In genomic region chr13:113842411-113843309, GRCm38 (mm10) we compare ENCODE assay signal across 24 mouse cellular contexts. TPM values are rescaled to one million over a fixed set of nuclear protein-coding genes. Genes with fewer than 3 reads are reported as not detected.
DNase-seq lines count a peak whose midpoint lies in the region; ATAC-seq lines count a peak whose summit lies in the region.
"Had no signal": no experiment of that assay in that cellular context is flagged by ENCODE, and none has a peak within 500 bp of the region (broad histone marks: within the 10 kb centered on the region; RNA-seq: fewer than 3 reads in every experiment).

No protein-coding gene starts in this region.

- H3K27me3 ChIP-seq in liver, embryonic 11.5 days (replicated peaks; ENCODE audit: control insufficient read depth, insufficient read depth, low read length): no peaks in the 10 kb centered on the region
- no peaks in the 10 kb centered on the region for H3K27me3 ChIP-seq in liver, embryonic 13.5 days
- H3K27me3 ChIP-seq: embryonic facial prominence, embryonic 15.5 days; forebrain, embryonic 12.5 days had no signal

- no peak for DNase-seq in liver, embryonic 11.5 days (ENCODE audit: low spot score)
- no peak for DNase-seq in liver
- DNase-seq in liver, embryonic 13.5 days: no peak
- DNase-seq in left cerebral cortex, postnatal 10 days (ENCODE audit: extremely low spot score in 1 of 2, low spot score in 2 of 2): no peak
- DNase-seq in lung, adult 18-20 months: no peak
- no peak for DNase-seq in cerebellum, adult 9-11 months
- DNase-seq: adrenal gland, postnatal 25 days; cerebellum, adult 8-10 months; gastrocnemius, postnatal 36 days; layer of hippocampus, postnatal 36 days; right cerebral cortex, adult 18-20 months; right cerebral cortex, postnatal 4 days; thymus, postnatal 14 days had no signal

- no peaks in the 10 kb centered on the region for H3K9me3 ChIP-seq in liver, embryonic 11.5 days (ENCODE audit: control insufficient read depth, low read length)
- H3K9me3 ChIP-seq in liver, embryonic 13.5 days (replicated peaks): no peaks in the 10 kb centered on the region
- H3K9me3 ChIP-seq: embryonic facial prominence, embryonic 15.5 days; forebrain, embryonic 12.5 days; heart, embryonic 10.5 days; hindbrain, embryonic 10.5 days had no signal

- peaks cover 31% of the 10 kb centered on the region for H3K4me1 ChIP-seq in liver, embryonic 11.5 days (replicated peaks; ENCODE audit: control insufficient read depth, insufficient read depth, low read length)
- H3K4me1 ChIP-seq in liver, embryonic 13.5 days (replicated peaks): peaks cover 60% of the 10 kb centered on the region
- H3K4me1 ChIP-seq: embryonic facial prominence, embryonic 15.5 days had no signal

- intact Hi-C loops in left cerebral cortex, postnatal 10 days (cut with DNase I): no loop called here

- no peaks in the 10 kb centered on the region for H3K36me3 ChIP-seq in liver, embryonic 11.5 days (ENCODE audit: control insufficient read depth, insufficient read depth, low read length)
- peaks cover 3% of the 10 kb centered on the region for H3K36me3 ChIP-seq in liver, embryonic 13.5 days
- H3K36me3 ChIP-seq: embryonic facial prominence, embryonic 15.5 days; forebrain, embryonic 12.5 days had no signal

- H3K4me2 ChIP-seq in liver, embryonic 11.5 days: peak overlapping the region; percentile 24
- H3K4me2 ChIP-seq in liver, embryonic 13.5 days: peak overlapping the region; percentile 52
- H3K4me2 ChIP-seq: embryonic facial prominence, embryonic 15.5 days; forebrain, embryonic 12.5 days; midbrain, embryonic 11.5 days had no signal

- peak overlapping the region; percentile 57 for H3K27ac ChIP-seq in liver, embryonic 11.5 days (ENCODE audit: low read depth, low read length)
- peak overlapping the region; percentile 92 for H3K27ac ChIP-seq in liver, embryonic 13.5 days
- H3K27ac ChIP-seq: embryonic facial prominence, embryonic 15.5 days; forebrain, embryonic 12.5 days; heart, embryonic 10.5 days; hindbrain, embryonic 10.5 days; layer of hippocampus, adult 2 months; macrophage had no signal

- WGBS in liver, embryonic 11.5 days: 82% methylated on average over 14 of the region's 14 CpGs
- 64% methylated on average over 14 of the region's 14 CpGs for WGBS in liver, embryonic 13.5 days (ENCODE audit: insufficient replicate concordance)

- no peak overlapping the region for H3K9ac ChIP-seq in liver, embryonic 11.5 days (ENCODE audit: low read depth, low read length)
- peak overlapping the region; percentile 55 for H3K9ac ChIP-seq in liver, embryonic 13.5 days
- H3K9ac ChIP-seq: embryonic facial prominence, embryonic 15.5 days; forebrain, embryonic 12.5 days had no signal

- no peak overlapping the region for H3K4me3 ChIP-seq in liver, embryonic 11.5 days (ENCODE audit: low read depth, low read length)
- 0 out of 2 replicates have a peak overlapping the region, but pooled peaks have one; percentile 1 for H3K4me3 ChIP-seq in liver, embryonic 13.5 days (replicated peaks)
- H3K4me3 ChIP-seq: embryonic facial prominence, embryonic 15.5 days; forebrain, embryonic 12.5 days; heart, embryonic 10.5 days; hindbrain, embryonic 10.5 days; layer of hippocampus, adult 2 months had no signal

- peak; percentile 63 for ATAC-seq in liver, embryonic 11.5 days (replicated peaks; ENCODE audit: low FRiP score)
- ATAC-seq in erythroid progenitor cell, adult 5-6 weeks (replicated peaks; ENCODE audit: low FRiP score, poor library complexity, severe bottlenecking): peak; percentile 54
- ATAC-seq in liver, embryonic 13.5 days (ENCODE audit: low read depth): peak; percentile 70
- peak; percentile 49 for ATAC-seq in megakaryocyte-erythroid progenitor cell, adult 5-6 weeks (replicated peaks; ENCODE audit: low FRiP score, low TSS enrichment, poor library complexity, severe bottlenecking)
- ATAC-seq: hindbrain, embryonic 16.5 days; intestine, postnatal 0 days had no signal

RNA-seq across cellular contexts. Expression of gene Arl15, which starts 48.4 kb away (rescaled TPM):
- polyA plus RNA-seq in liver, embryonic 11.5 days (2014; fragmentation: Nextera tagmentation; extraction: Ambion mirVana): 8.7 and 9.1 TPM in 2 replicates
- total RNA-seq in erythroid progenitor cell, adult 5-6 weeks (2015; ENCODE audit: low replicate concordance): 10.5 and 11.2 TPM in 2 replicates
- 9.4 and 23.5 TPM in 2 replicates for total RNA-seq in erythroid progenitor cell, adult 5-6 weeks (2017; ENCODE audit: low replicate concordance)
- 2.5 and 2.9 TPM in 2 replicates for polyA plus RNA-seq in liver, embryonic 13.5 days (2015; fragmentation: Nextera tagmentation; extraction: Ambion mirVana)
- 12.5 and 15.9 TPM in 2 replicates for total RNA-seq in megakaryocyte-erythroid progenitor cell, adult 5-6 weeks (2014; fragmentation: Nextera tagmentation)
- total RNA-seq in megakaryocyte-erythroid progenitor cell, adult 5-6 weeks (2017): 14.2 and 21.6 TPM in 2 replicates
- 10 to 100 TPM; 53.8 to 59.3 TPM for total RNA-seq in left cerebral cortex, postnatal 10 days (2021)
